In genomic region chr3:38357905-38358491, GRCm38 (mm10) we compare ENCODE assay signal across 11 mouse cellular contexts.
A peak's percentile ranks its signal among the peaks of the same experiment; 100 is the strongest.
DNase-seq lines count a peak whose midpoint lies in the region; ATAC-seq and TF ChIP-seq lines count a peak whose summit lies in the region.
"Had no signal": no experiment of that assay in that cellular context is flagged by ENCODE, and none has a peak within 500 bp of the region (broad histone marks: within the 10 kb centered on the region; RNA-seq: fewer than 3 reads in every experiment).

No protein-coding gene starts in this region.

- ATAC-seq in kidney, postnatal 0 days (replicated peaks; ENCODE audit: low FRiP score, low read depth): no peak
- ATAC-seq in hindbrain, embryonic 13.5 days (ENCODE audit: low FRiP score): no peak

- no peak overlapping the region for H3K27ac ChIP-seq in kidney, postnatal 0 days
- H3K27ac ChIP-seq in hindbrain, embryonic 13.5 days: no peak overlapping the region
- H3K27ac ChIP-seq: neural tube, embryonic 12.5 days had no signal

- H3K4me1 ChIP-seq in kidney, postnatal 0 days (replicated peaks; ENCODE audit: insufficient read depth, low read length): peaks cover 7% of the 10 kb centered on the region; the same call in 1 of the 2 replicates
- H3K4me1 ChIP-seq in hindbrain, embryonic 13.5 days (replicated peaks): peaks cover 15% of the 10 kb centered on the region
- H3K4me1 ChIP-seq: neural tube, embryonic 12.5 days had no signal

- H3K4me3 ChIP-seq in kidney, postnatal 0 days (replicated peaks; ENCODE audit: low read depth, low read length): no peak overlapping the region
- H3K4me3 ChIP-seq in hindbrain, embryonic 13.5 days: no peak overlapping the region
- H3K4me3 ChIP-seq: erythroblast, embryonic 14.5 days; neural tube, embryonic 12.5 days had no signal

- DNase-seq in kidney, postnatal 0 days (ENCODE audit: low spot score): peak; percentile 33
- DNase-seq in kidney, adult 11 months: no peak
- DNase-seq in A20 (ENCODE audit: low read depth, low spot score): peak; percentile 38
- DNase-seq in embryo, embryonic 10.5 days (ENCODE audit: low spot score): peak; percentile 57
- DNase-seq in cerebellum, adult 18-20 months: no peak
- DNase-seq in urinary bladder, postnatal 10 days (ENCODE audit: low spot score): no peak
- DNase-seq in right cerebral cortex, postnatal 10 days (ENCODE audit: low spot score in 2 of 2): no peak
- DNase-seq: thymus, adult 18-20 months had no signal

- TF ChIP-seq CTCF in kidney, postnatal 0 days (IDR thresholded peaks at IDR 0.05; ENCODE audit: low read depth): no peak

- H3K4me2 ChIP-seq in kidney, postnatal 0 days (ENCODE audit: low read length): no peak overlapping the region
- peak overlapping the region; percentile 13; the same call in 1 of the 2 replicates for H3K4me2 ChIP-seq in hindbrain, embryonic 13.5 days
- H3K4me2 ChIP-seq: neural tube, embryonic 12.5 days had no signal

- 32% methylated on average over 14 of the region's 14 CpGs for WGBS in kidney, postnatal 0 days
- 32% methylated on average over 14 of the region's 14 CpGs for WGBS in hindbrain, embryonic 13.5 days

- H3K36me3 ChIP-seq in kidney, postnatal 0 days (ENCODE audit: insufficient read depth, low read length): no peaks in the 10 kb centered on the region
- no peaks in the 10 kb centered on the region for H3K36me3 ChIP-seq in hindbrain, embryonic 13.5 days
- H3K36me3 ChIP-seq: neural tube, embryonic 12.5 days had no signal

- H3K27me3 ChIP-seq in kidney, postnatal 0 days (ENCODE audit: insufficient read depth, low read length): no peaks in the 10 kb centered on the region
- no peaks in the 10 kb centered on the region for H3K27me3 ChIP-seq in hindbrain, embryonic 13.5 days
- H3K27me3 ChIP-seq: neural tube, embryonic 12.5 days had no signal

- H3K9me3 ChIP-seq in kidney, postnatal 0 days (replicated peaks; ENCODE audit: low read length): no peaks in the 10 kb centered on the region
- H3K9me3 ChIP-seq in hindbrain, embryonic 13.5 days: no peaks in the 10 kb centered on the region
- H3K9me3 ChIP-seq: neural tube, embryonic 12.5 days had no signal

- no peak overlapping the region for H3K9ac ChIP-seq in kidney, postnatal 0 days (ENCODE audit: low read depth, low read length)
- H3K9ac ChIP-seq in hindbrain, embryonic 13.5 days: no peak overlapping the region
- H3K9ac ChIP-seq: neural tube, embryonic 12.5 days had no signal

Comparison
In these comparisons a context has a peak if more than half of its experiments do, and no peak if none do; other contexts are left out.
1. DNase-seq: peak in kidney, postnatal 0 days (single experiment), A20 (single experiment) and embryo, embryonic 10.5 days (single experiment); none in kidney, adult 11 months (single experiment), cerebellum, adult 18-20 months (0 of 2), urinary bladder, postnatal 10 days (single experiment) and right cerebral cortex, postnatal 10 days (0 of 2).